Mouse (Mus musculus) thymus, postnatal 0 days (tissue): ENCODE data around the gene Col5a3. TPM values are rescaled to one million over a fixed set of nuclear protein-coding genes. Genes with fewer than 3 reads are reported as not detected.
"Not testable (repeated sequence)": the region's sequence is repeated elsewhere in the genome, so short reads cannot be mapped to it uniquely, and the experiment has no call there.

Source experiments
- DNase-seq: peaks from one replicate; pipeline ENCODE4 v3.0.0-alpha.2; 2015; ENCODE audit warnings: low spot score
- polyA plus RNA-seq: library from polyadenylated mRNA; unstranded; fragments of >200 nt; fragmentation: Nextera tagmentation; extraction: Ambion mirVana; gene quantifications from 2 replicates; pipeline ENCODE4 v1.2.1, GENCODE M21; 2015

The Col5a3 gene
- 1.8 and 1.9 TPM in 2 replicates for polyA plus RNA-seq

DNA sequence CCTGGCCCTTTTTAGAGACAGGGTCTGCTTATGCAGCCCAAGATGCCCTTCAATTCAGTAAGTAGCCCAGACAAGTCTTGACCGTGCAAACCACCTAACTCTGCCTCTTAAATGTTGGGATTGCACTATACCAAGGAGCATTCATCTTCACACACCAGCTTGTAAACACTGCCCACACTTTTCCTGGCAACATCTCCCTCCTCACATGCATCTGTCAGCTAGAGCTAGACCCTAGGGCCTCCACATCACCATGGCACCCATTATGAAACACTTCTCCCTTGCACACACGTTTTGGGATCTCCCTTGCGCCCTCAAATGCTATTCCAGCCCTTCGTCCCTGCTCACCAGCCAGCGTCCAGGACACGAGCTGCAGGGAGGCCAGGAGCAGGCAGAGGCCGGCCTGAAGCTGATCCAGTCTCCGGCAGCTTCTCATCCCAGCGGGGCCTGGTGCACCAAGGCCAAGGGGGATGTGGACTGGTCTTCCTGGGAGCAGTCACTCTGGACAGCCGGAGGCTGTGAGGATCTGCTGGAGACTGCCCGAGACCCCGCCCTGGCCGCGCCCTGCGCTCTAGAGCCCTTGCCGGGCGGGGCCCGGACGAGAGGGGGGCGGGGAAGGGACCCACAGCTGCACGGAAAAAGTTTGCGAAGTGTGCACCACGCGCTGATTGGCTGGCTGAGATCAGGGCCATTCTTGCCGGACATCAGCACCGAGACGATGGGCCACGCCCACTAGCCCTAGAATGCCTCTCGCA is at the start of gene Col5a3:
Gene Col5a3, minus strand, starts transcription at position 547 of the 752 bp plus-strand sequence.
- DNase-seq = no peak

DNA sequence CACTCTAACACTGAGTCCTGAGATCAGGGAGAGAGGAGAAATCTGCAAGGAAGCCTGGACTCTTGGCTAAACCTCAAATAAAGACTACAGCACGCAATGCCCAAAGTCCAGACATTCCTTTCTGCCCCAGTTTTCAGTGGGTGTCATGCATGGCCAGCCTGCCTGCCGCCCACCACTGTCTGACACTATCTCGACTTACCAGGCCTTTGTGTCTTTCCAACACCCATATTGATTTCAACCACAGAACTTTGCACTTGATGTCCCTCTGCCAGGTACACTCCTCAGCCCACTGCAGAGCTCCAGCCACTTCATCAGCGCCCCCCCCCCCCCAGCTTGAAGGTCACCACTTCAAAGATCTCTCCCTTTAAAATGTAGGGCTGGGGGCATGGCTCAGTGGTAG is 47.4 kb upstream of the Col5a3 start:
- DNase-seq = no peak

DNA sequence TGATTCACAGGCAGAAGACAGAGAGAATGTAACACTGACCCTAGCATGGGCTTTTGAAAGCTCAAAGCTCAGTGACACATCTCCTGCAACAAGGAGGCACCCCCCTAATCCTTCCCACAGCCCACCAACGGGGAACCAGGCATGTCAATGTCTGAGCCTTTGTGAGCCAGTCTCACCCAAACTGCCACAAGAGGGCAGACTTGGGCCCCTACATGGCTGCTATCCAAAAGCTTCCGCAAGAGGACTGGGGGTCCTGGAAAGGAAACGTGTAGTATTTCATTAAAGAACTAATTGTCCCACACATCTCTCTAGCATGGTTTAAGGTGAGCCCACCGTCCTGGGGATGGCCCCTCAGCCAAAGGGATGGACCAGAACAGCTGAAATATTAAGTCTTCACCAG is 47.0 kb upstream of the Col5a3 start:
- DNase-seq = peak; percentile 54

DNA sequence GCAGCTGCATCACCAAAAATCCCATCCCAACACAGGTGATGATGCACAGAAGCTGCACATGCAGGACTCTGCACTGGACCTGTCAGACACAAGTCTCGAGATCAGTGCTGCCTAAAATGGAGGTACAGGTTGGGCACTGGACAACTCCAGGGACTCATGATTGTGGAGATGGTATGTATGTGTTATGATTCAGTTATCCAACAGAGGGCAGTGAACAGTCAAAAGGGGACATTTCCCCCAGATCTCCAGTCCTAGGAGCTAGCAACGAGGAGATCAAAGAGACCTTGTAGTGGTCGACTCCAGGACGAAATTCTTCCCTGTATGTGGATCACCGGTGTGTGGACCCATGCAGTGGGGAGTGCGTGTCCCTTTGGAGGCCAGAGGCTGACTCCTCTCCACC is 45.1 kb upstream of the Col5a3 start:
- DNase-seq = no peak

DNA sequence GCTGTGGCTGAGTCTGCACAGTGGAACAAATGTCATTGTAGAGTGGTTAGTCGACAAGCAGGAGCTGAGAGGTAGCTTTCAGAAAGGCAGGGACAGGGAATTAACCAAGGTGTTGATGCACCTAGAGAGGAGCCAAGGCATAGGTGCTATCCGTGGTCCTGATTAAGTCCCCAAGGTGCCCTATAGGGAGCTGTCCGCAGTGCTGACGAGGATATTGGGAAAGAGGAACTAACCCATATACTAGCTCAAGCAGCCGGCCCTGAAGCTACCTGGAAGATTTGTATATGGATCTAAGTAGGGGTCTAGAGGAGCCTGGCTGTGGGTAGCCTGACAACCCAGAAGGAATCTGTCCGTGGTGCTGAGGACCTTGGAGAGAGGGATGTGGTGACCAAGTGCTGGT is 42.3 kb upstream of the Col5a3 start:
- peak; percentile 78 for DNase-seq

DNA sequence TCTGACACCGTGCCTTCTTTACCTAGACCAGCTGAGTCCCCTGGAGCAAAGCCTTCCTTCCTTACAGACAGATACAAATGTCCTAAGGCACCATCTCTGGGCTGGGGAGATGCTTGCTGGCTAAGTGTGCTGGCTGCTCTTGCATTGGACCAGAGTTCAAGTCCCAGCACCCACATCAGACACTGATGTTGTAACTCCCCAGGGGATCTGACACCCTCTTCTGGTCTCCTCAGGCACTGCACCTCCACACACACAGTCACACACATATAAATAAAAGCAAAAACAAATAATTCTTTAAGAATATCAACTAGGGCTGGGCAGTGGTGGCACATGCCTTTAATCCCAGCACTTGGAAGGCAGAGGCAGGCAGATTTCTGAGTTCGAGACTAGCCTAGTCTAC is 35.3 kb upstream of the Col5a3 start:
- DNase-seq = no peak

DNA sequence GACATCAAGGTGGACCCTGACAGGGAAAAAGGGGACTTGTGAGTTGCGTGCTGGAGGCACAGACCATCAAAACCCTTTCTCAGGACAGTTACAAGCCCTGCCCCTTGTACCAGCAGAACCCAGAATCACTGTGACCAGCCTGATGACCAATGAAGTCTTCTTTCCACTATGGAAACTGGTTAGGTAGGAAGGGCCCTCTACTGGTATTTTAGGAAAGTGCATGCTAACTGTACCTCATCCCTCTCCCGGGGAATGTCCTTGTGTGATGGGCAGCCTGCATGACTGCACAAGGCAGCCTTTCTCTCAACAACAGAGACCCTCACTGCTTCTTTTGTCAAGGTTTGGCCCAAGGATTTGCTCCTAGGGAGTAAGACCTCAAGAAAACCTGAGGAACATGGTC is 27.8 kb upstream of the Col5a3 start:
- no peak for DNase-seq

DNA sequence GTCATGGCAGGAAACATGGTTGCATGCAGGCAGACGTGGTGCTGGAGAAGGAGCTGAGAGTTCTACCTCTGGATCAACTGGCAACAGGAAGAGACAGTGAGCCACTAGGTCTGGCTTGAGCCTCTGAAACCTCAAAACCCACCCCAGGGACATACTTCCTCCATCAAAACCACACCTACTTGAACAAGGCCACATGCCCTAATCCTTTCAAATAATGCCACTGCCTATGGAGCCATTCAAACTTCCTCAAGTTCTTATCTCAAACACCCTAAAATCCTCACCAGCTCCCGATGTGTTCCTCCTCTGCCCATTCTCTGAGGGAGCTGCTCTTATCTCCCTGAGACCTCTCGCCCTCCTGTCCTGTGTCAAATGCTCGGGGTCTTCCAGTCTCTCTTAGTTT is 27.3 kb upstream of the Col5a3 start:
- no peak for DNase-seq

DNA sequence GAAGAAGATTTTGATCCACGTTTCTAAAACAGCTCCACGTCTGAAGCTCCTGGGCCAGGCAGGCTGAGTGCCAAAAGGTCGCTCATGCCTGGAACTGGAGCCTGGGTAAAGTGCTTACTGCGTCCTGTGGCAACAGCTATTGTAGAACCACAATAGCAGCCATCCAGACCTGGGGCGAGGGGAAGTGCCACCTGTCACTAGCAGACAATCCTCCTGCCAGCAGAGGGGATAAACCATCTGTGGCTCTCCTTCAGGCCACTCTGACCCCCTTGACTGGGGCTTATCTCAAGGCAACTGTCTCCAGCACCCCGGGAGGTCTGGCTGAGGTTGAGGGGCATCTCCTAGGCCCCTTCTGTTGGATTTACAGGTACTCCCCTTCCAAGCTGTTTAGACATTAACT is 24.1 kb upstream of the Col5a3 start:
- DNase-seq = no peak

DNA sequence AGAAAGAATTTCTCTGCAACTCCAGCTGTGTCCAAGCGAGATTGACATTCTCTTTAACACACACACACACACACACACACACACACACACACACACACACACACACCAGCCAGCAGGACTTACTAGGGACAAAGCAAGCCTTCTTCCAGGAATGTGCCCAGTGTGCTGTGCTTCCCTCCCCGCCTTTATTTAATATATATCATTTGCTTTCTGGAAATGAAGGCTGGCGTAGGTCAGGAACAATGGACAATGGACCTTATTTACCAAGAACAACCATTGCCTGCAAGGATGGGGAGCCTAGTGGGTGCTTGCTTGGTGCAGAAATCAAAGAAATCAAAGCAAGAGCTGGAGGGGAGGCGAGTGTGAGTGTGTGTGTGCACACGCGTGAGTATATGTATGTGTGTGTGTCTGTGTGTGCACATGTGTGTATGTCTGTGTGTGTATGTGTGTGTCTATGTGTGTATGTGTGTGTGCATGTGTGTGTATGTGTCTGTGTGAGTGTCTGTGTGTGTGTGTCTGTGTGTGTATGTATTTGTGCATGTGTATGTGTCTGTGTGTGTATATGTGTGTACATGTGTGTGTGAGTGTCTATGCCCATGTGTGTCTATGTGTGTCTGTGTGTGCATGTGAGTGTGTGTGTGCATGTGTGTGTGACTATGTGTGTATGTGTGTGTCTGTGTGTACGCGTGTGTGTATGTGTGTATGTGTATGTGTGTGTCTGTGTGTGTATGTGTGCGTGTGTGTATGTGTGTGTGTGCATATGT is 22.5 kb upstream of the Col5a3 start:
- DNase-seq = no peak

DNA sequence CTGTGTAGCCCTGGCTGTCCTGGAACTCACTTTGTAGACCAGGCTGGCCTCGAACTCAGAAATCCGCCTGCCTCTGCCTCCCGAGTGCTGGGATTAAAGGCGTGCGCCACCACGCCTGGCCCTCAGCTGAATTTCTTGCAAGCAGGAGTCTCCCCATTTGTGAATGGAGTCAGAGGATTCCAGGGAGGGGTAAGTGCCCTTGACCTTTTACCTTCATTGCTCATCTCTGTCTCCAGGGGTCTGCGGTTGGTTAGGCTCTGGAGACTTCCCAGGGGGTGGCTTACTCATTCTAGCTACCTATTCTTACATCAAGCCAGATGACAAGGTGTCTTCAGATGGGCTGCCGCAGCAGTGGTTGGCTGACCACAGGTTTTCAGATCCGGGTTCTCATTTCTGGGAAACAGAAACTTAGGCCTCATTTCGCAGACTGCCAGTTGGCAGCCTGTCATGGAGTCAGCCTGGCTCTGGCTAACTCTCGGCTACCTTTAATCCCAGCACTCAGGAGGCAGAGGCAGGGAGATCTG is 20.6 kb upstream of the Col5a3 start:
- DNase-seq = not testable (repeated sequence)

DNA sequence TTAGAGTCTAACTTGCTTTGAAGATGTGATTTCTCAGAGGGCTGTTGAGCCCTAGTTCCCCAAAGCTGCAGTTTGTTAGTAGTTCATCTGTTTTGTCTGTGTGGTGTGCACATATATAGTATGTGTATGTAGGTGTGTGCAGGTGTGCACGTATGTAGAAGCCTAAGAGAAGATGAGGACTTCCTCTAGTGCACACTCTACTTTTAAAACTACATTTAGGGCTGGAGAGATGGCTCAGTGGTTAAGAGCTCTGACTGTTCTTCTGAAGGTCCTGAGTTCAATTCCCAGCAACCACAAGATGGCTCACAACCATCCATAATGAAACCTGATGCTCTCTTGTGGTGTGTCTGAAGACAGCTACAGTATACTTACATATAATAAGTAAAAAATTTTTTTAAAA is 20.0 kb upstream of the Col5a3 start:
- DNase-seq = no peak

DNA sequence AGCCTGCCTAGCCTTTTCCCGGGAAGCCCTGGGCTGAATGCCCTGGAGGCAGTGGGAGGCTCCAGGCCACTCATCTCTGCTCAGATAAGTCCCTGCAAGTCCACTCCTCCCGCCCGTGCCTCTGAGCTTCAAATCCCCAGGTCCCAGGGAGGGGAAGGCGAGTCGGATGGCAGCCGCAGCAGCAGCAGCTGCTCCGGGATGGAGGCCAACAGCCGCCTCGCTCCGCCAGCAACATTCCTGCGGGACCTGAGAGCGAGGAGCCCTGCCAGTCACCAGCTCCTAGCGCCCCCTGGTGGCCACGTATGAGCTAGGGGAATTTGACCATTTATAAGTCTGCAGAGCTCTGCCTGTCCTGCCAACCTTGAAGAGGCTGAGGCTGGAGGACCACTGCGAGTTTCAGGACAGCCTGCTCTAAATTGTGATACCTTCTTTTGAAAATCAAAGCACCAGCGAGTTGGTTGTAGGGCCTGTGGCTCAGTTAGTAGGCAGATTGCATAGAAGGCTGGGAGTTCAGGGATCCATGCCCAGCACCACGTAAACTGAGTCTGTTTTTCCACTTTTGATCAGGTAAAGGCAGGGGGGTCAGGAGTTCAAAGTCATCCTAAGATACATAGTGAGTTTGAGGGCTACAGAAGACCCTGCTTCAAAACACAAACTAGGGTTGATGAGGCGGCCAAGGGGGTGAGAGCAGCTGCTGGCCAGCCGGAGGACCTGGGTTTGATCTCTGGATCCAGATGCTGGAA is 16.2 kb upstream of the Col5a3 start:
- DNase-seq = peak; percentile 66

DNA sequence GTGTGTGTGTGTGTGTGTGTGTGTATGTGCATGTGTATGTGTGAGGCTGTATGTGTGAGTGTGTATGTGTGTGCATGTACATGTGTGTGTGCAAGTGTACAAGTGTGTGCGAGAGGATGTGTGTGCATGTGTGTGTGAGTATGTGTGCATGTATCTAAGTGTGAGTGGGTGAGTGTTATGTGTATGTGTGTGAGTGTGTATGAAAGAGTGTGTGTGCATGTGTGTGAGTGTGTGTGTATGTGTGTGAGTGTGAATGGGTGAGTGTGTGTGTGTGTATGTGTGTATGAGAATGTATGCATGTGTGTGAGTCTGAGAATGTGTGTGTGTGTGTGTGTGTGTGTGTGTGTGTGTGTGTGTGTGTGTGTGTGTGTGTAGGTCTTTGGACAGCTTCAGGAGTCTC is 13.3 kb upstream of the Col5a3 start:
- DNase-seq = no peak

DNA sequence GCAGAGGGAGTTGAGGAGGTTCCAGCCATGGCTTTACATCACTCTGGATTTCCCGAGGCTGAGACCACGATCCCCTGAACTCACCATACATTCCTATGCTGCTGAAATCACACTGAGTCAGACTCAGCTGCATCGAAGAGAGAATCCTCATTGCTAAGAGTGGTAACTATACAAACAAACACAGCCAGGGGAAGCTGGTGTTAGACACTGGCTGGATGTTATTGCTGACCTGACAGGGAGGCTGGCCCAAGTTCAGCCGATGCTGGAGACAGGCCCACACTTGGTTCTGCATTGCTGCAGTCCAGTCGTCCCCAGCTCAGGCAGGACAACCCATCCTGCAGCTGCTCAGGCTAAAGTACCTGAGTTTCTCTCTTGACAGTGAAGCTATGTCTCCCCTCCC is 10.9 kb upstream of the Col5a3 start:
- DNase-seq = no peak

DNA sequence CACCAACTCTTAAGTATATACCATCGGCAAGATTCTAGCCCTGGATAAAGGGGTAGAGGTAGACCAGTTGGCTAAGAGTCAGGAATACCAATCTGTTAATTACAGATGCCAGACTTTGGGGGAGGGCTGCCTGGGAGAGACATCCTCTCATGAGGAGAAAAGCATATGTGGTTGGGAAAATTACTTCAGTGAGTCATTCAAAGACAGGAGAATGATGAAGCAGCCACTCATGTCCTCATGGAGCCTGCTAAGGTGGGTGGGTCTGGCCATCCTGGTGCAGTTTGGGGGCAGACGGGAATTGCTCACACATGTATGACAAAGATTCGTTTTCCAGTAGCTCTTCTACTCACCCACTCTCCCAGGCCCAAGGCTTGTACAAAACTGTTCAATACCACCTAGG is 8.0 kb upstream of the Col5a3 start:
- DNase-seq = no peak

DNA sequence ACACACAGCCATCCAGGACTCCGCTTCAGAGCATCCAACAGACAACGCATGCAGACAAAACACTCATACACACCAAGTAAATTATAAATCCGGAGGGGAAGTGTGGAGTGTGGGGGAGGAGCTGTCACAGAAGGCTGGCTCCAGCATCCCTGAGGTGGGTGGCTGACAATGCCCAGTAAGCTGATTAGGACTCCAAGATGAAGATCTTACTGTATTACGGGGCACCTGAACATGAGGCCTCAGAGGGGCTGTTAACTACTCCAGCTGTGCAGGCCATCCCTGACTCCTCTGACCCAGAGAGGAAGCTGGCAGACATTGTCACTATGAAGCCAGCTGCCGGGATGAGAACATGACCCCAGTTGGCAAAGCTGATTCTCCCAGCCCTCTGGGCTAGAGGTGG is 5.1 kb upstream of the Col5a3 start:
- DNase-seq = no peak

DNA sequence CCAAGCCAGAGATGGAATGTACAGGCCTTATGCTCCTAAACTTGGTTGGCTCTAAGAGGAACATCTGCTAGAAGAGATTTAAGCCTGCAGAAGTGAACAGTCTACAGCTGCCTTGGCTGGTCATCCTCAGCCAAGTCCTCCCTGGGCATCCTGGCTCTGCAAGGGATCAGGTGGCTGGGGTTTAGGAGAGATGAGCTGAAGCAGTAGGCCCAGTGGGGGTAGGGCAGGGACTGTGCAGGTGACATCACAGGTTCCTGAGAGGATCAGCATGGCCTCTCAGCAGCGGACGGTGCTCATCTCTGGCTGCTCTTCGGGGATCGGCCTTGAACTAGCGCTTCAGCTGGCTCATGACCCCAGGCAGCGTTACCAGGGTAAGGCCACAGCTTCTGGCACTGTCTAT is 3.4 kb upstream of the Col5a3 start, which contains the start of gene Rdh8:
Gene Rdh8, plus strand, starts transcription at position 268 of the 400 bp plus-strand sequence.
- no peak for DNase-seq

DNA sequence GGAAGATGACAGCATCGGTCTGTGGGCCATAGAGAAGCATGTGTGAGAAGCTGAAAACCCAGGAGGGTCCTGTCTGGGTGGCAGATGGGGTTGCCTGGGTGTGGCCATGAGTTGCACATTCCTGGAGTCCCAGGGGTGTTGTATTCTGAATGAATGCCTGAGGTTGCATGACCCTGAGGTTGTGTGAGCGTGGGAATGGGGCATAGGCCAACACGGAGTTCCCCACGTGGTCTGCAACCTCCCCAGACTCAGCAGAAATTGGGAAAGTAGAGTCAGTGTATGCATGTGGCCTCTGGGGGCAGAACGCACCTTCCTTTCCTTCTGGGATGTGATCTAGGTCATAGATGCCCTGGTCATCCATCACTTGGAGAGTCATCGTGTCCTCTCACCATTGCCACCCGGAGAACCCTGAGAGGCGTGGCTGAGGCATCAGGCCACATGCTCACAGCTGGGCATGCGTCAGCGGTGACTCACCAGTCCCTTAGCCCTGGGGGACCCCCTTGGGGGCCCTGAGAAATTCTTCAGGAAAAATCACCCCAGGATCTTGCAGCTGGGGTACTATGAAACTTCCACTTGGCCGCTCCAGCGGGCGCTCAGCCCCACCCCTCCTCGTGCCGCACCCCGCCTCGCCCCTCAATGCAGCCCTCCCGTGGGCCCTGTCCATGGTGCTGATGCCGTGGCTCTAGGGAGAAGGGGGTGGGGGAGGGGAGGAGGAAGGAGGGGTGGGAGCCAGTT is 2.2 kb downstream of the Col5a3 start:
- peak; percentile 30 for DNase-seq

DNA sequence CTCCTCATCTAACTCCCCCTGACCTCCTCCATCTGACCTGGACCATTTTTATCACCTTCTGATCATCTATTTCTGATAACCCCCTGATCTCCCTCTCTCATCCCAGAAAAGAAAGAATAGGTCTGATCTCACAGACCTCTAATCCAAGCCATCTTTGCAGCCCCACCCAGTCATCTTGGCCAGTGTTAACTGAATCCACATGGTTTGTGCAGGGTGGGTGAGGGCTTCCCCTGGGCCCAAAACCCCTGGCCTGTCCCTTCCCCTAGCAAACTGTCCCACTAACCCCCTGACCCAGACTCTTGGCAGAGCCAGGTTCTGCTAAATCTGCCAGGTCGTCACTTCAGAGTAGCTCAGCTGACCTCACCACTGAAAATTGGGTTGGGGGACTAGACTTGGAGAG is 4.1 kb downstream of the Col5a3 start:
- no peak for DNase-seq

DNA sequence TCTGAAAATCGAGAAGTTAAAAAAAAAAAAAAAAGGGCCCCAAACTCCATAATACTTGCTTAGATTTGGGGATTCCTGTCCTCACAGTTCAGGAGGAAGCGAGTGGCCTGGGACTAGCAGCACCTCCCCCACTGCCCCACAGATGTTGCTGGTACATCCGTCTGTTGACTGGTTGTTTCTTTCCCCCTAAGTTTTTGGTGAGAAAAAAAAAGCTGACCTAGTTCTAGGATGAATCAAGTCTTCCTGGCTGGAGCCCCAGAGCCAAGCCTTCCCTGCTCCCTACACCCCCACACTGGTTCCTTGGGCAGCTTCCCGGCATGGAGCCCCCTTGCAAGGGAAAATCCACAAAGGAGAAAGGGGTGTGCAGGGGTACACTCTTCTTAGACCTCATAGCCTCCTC is 4.6 kb downstream of the Col5a3 start:
- DNase-seq = no peak
